Mouse (Mus musculus): ENCODE data around the gene Sptbn1.

Sptbn1 gene

DNA sequence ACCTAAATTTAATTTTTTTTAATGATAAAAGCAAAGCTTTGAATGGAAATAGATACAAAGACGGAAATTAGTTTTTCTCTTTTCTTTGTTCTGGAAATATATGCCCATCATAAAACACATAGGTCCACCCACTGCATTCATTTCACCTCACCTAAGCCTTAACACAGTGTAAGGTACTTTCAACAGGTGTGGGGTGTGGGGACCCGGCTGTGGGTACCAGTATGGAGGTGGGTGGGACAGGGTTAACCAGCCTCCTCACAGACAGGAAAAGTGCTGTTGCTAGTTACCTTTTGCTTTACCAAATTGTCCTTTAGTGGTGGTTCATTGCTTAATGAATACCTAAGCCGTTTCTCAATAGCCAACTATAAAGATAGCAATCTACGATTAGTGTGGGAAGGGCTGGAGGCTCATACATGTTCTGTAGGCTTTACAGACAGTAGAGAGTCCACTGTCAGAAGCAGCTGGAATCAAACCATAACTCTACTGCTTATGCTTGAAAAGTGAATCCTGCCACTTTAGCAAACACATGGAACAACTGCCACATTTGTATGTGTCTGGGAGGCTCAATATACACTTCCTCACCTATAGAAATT, 96.3 kb downstream of the Sptbn1 start:
- DNase-seq (ENCODE audit: low read depth, low spot score) = no peak

DNA sequence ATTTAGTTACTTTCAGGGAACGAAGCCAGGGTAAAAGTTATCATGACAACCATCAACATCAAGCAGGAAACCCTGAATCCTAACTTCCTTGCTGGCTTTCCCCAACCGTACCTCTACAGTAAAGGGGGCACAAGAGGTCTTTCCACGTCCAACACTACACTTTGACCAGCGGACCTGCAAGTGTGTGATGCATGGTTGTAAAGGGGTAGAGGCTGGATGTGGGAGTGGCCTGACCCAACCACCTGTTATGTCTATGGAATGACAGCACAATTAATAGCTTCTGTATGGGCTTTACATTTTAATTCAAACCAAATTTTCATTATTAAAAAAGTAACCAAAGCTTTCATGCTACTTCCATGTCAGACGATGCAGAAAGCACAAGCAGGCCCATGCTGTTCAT, 96.8 kb downstream of the Sptbn1 start:
- DNase-seq (ENCODE audit: low read depth, low spot score) = no peak

DNA sequence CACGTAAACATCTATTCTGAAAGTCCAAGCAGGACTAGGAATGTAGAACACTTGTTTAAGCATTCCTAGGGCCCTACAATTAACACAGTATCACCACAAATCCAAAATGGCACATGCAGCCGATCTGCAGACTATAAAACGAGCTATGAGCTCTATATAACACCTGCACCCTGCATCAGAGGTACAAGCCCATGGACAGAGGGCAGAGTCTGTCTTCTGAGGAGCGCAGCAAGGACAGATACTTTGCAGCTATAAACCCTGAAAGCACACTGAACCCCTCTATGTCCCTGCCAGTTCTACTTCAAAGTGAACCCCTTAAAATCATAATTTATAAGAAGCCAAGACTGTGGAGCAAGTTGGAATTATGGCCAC, 101.4 kb downstream of the Sptbn1 start:
- DNase-seq (ENCODE audit: low read depth, low spot score) = no peak

DNA sequence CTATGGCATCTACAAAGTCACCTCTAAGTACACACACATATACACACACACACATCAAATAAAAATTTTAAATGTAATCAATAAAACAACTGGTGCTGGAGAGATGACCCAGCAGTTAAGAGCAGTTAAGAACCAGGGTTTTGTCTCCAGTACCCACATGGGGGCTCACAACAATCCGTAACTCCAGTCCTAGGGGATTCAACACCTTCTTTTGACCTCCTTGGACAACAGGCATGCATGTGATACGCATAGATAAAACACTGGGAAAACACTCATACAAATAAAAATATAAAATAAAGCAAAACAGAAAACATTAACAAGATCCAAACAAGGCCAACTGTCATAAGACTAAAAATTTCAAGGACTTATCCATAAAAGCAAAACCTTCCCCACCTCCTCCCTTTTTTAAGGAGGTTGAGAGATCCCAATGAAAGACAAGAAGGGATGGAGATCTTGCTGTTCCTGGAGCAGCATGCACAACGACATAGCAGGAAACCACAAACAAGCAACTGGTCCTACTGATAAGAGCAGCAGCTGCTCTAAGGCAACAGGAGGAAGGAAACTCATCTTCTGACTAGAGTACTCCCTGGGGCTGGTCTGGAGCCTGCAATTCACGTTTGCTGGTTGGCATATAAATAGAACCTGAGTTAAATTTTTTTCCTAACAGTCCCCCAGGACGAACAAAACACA, 102.0 kb downstream of the Sptbn1 start:
- DNase-seq (ENCODE audit: low read depth, low spot score) = no peak

DNA sequence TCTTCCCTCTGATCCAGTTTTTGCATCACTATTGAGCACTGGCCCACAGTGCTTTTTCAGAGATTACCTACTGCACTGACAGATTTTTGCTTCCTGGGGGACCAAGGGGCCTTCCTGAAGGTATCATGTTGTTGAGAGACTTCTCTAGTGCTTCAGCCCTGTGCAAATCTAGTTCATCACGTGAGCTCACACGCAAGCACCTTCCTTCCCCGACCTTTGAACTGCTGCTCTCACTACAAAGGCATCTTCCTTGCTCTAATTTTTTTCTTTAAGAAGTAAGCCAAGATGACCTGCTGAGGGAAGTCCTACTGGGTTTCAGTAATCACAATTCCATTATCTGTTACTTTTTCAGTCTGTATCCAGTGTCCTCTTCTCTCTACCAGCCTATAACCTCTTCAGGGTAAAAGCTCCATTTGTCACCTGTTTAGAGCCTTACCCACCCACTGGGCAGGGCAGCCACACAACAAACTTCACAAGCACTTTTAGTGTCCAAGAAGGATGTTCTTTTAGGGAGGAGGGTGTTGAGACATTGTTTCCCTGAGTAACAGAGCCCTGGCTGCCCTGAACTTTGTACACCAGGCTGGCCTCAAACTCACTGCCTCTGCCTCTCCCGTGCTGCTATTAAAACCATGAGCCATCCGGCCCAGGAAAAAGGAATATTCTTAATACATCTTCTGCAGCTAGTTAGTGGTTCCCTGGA, 103.3 kb downstream of the Sptbn1 start:
- no peak for DNase-seq (ENCODE audit: low read depth, low spot score)

DNA sequence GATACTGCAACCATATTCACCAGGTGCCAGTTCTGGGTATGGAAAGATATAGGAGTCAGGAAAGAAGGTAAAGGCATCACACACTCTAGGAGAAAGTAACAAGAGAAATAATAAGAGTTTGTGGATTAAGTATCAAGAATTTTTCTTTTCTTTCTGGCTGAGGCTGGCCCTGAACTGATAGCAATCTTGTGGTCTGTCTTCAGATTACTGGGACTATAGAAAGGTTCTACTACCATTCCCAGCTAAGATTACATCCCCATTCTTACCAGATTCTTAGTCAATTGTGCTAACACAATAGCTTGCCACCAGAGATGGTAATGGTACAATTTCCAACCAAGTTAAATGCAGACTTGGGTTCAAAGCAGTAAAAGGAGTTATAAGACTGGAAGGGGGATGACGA, 104.1 kb downstream of the Sptbn1 start:
- DNase-seq (ENCODE audit: low read depth, low spot score) = no peak

DNA sequence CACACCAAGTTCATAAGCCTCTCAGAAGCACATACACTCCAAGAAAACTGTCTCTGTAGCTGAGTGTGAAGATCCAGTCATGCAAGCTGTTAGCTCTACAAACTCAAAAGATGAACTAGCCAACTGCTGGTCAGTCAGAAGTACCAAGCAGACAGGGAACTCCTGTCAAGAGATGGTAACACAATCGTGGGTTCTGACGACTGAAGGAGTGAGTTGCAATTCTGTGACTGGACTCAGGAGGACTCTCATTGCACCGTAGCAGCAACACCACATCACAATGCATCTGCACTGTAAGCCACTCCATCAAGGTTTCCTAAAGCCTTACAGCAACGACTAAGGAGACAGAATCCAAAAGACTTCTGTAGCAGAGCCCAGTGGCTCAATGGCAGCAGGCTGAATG, 104.9 kb downstream of the Sptbn1 start:
- DNase-seq (ENCODE audit: low read depth, low spot score) = no peak

DNA sequence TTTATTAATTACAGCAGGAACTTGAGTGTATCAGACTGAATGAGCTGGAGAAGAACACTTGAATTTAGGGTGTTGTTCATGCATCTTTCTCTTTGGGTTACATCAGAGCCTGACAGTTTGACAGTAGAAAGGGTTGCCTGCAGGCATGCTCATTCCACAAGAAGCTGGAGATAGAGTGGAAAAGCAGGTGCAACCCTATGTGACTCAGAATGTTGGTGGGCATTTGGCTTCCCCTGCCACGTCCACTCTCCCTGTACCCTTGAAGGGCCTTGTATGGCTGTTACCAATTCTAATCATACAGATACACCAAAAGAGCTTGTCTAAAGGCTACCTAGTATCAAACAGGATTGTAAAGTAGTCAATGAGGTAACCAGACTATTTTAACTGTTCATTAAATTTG, 106.2 kb downstream of the Sptbn1 start:
- no peak for DNase-seq (ENCODE audit: low read depth, low spot score)

DNA sequence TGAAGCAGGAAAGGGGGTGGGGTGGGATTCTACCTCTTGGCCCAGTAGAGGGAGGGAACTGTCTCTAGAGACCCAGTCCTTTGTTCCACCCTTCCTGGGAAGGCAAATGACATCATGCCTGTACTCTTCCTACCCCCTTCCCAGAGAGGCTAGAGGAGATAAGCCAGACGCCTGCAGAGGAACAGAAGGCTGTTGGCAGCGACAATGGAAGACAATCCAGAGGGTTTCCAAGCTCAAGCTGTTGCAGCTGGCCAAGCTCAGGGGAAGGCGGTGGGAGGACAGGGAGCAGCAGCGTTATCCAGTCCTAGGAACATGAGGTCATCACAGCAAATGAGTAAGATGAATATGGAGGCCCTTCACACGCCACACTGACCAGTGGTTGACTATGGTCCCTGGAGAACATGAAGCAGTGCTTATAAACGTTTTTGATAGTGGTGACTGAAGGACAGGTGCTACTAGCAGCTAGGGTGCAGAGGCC, 106.8 kb downstream of the Sptbn1 start:
- DNase-seq (ENCODE audit: low read depth, low spot score) = peak; percentile 88

DNA sequence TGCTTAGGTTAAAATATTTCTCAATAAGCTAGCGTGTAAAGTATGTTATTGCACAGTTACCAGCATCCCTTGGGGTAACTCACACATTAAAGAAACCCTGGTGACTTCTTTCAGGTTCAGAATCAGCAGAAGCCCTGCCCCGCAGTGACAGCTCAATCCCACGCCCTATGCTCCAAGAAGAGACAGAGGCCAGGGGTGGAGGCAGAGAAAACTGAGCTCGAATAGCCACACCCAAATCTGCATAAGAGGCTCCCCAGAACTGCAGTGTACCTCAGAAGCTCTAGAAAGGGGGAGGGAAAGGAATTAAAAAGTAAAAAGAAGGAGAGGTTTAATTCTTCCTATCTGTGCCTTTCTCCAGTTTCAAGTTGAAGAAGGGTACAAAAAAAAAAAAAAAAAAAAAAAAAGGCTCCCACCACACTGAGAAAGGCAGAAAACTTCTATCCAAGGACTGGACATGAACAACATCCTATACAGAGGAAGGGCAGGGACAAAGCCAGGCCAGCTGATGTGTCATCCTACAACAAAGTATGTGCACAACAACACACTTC, 107.3 kb downstream of the Sptbn1 start:
- peak; percentile 42 for DNase-seq (ENCODE audit: low read depth, low spot score)

DNA sequence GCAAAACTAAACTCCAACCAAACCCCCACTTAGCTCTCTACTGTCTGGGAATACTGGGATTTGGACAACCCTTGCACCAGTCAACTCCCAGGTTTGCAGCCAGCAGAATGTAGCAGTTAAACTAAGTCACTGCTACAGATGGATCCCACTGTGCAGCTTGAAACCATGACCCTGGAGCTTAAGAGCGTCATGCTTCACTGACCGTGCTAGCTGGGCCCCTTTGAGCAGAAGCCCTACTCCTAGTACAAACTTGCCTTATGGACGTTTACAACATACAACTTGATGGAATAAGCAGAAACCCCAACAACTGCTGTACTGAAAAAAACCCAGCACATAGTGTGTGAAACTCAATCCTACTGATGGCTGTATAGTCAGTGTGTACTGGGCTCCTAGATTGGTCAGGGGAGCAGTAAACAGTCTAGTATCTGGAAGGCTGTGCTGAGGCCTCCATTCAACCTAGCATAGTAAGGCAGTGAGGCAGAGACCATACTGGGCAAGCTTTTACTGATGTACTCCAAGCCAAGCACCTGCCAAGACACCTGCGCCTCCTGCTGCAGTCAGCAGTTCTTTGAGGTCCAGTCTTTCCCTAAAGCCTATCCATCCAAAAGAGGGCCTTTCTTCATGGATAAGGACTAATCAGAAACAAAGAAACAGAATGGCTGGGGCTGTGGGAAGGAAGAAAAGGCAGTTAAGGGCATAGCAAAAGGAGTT, 108.3 kb downstream of the Sptbn1 start:
- no peak for DNase-seq (ENCODE audit: low read depth, low spot score)

DNA sequence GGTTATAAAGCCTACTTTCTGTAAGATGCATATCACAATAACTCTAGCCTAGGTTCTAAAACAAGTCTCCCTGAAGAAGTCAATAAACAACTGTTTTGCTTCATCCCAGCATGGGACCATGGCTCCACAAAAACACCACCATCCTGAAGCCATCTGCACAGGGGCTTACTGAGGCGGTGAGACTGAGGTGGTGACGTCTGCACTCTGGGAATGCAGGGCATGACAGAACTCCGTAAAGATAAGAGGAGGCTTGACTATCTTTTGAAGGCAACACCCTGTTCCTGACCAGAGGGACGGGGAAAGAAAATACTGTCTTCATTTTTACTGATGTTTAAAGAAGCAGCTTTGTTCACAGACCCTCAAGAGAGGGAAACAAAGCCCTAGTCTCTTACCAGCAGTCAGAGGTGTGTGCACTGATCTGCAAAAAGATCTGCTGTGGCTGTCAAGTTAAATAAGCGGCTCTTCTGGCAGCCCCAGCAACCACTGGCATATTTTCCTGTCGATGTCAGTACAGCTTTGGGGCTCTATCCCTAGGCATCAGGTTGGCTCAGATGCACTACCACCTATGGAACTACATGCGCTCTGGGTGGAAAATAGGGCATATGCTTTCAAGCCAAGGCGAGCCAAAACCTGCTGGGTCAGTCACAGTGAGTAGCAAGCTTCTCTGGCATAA, 109.8 kb downstream of the Sptbn1 start:
- DNase-seq (ENCODE audit: low read depth, low spot score) = no peak

DNA sequence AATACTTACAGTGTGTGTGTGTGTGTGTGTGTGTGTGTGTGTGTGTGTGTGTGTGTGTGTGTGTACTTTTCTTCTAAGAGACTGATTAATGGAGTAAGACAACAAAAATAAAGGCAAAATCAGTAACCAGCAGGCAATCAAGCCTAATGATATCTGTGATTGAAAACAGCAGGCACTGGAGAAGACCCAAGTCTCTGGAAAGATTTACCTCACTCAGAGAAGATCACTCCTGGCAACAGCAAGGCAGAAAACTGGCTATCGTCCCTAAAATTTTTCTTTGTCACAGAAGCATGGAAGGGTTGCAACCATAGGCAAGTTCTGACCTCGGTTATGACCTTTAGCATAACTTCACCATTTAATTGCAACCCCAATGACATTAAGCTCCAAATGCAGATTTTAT, 112.1 kb downstream of the Sptbn1 start:
- DNase-seq (ENCODE audit: low read depth, low spot score) = no peak

DNA sequence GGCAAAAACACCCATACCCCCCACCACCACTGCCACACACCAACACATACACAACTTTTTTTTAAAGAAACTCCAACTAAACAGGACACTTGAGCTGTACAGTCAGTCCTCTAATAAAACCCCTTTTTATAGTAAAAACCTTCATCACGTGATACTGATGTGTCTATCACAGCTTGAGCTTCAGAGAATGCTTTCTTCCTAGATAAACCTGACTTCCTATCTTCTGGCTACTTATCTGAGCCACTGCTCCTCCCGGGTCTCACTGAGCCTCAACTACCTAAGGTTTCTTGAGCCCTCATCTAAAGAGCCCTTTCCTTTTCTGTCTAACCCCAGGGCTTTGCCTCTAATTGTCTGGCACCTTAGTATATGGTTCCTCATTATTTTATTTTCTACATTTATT, 113.0 kb downstream of the Sptbn1 start:
- no peak for DNase-seq (ENCODE audit: low read depth, low spot score)

DNA sequence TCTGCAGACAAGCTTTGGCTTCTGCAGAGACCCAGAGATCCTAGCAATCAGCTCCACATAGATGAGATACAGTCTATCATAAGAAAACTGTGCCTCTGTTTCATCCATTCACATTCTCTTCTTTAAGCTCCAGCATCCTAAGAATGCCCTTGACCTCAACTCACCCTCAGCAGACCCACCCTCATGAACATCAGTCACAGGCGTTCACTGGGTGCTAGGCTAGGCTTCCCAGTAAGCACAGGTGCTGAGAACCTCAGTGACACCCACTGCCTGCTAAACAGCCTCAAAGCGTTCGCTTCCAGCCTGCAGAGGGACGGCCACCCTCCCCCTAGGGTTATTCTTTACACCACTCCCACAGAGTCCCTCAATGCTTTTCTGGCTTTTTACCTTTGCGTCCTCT, 119.1 kb downstream of the Sptbn1 start:
- DNase-seq (ENCODE audit: low read depth, low spot score) = peak; percentile 50

DNA sequence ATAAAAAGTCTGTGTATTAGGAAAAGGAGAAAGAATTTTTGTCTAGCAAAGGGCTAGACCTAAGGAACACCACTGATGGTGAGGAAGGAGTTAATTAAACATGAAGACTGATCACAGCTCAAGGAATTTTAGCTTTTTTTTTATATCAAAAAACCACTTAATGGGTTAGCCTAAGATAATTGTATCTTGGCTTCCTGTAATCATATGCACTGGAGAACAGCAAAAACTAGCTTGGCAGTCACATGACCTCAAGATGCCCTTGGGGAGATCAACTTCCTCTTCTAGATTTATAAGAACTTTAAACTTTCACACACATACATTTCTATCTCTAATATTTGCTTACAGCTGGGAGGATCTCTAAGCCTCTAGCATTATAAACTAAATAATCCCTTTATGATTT, 119.6 kb downstream of the Sptbn1 start:
- no peak for DNase-seq (ENCODE audit: low read depth, low spot score)

DNA sequence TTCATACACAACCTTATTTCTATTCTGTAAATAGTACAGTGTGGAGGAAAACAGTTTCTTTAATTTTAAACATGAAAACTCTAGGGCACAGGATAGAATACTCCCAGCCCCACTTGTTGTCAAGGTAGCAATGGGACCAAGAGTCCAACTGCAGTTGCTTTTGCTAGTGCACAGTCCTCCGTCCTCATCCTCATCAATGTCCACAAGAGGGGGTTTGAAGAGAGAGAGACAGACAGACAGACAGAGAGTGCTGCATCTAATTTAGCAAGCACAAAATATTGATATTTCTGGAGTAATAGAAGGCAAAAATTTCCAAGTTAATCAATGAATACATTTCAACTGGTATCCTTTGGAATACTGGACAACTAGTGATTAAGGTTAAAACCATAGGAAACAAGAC, 120.1 kb downstream of the Sptbn1 start:
- no peak for DNase-seq (ENCODE audit: low read depth, low spot score)

DNA sequence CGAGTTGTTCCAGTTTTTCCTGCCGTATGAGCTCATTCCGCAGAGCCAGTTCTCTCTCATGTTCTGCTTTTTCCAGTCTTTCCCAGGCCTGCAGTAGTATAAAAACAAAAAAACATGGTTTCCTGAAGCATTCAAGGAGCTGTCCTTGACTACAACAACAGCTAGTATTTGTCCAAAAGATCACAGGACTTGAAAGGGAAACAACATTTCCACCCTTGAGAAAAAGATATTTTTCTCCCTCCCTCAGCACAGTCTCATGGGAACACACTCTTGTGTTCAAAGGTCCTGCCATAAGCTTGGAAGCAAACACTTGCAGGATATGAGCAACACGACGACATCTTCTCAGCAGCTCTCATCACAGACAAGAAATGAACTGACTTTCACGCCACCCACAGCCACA, 124.9 kb downstream of the Sptbn1 start:
- no peak for DNase-seq (ENCODE audit: low read depth, low spot score)

DNA sequence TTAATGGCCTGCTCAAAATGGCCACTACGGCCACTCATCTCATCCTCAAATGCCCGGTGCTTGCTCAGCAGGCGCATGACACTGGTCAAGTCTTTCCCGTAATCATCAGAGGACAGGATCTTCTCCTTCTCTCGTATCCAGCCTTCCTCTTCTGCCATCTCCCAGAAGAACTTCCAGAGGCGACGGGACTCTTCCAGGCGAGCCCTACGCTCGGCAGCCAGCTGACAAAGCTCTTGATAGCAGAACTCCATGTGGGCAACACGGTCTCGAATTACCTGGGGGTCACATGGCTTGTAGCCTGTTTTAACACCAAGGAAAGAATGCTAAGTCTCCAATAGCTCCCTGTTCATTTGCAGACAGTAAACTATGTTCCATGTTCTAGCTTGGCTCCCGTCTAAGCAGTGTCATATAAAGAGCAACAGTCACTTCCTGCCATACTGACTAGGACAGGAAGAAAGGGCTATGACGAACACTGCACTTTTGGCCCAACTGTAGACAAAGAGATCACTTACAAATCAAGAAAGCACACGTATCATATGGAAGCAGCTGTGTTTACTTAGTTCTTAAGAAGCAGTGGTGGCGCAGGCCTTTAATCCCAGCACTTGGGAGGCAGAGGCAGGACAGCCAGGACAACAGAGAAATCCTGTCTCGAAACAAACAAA, 128.7 kb downstream of the Sptbn1 start:
- DNase-seq (ENCODE audit: low read depth, low spot score) = no peak

DNA sequence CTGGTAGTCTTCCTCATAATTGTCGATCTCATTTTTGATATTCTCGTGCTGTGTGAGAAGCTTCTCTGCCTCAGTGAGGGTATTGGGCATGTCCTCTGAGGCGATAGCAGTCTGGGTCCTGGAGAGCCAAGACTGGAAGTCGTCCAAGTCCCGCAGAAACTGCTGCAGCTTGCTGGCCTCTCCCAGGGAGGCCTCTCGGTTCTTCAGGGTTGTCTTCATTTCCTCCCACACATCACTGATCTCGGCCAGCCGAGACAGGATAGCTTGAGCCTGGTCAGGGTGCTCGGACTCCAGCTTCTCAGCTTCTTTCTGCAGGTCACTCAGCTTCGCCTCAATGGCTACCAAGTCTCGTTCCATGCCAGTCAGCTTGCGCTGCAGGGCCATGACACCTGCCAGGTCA, 130.9 kb downstream of the Sptbn1 start:
- DNase-seq (ENCODE audit: low read depth, low spot score) = no peak

DNA sequence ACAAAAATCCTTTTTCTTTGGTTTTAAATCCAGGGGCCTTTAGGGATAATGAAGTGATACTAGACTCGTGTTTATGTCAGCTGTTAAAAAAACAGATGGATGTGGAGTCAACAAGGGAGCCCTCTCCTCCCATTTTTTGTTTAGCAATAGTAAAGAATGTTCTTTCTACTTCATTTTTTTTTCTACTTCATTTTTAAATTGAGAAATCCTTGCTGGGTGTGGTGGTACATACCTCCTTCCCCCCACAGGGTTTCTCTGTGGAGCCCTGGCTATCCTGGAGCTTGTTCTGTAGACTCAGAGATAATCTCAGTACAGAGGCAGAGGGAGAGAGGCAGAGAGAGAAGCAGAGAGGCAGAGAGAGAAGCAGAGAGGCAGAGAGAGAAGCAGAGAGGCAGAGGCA, 133.9 kb downstream of the Sptbn1 start:
- DNase-seq (ENCODE audit: low read depth, low spot score) = no peak

All from ZHBTc4 (cell line).